In genomic region chr4:115557861-115558561, GRCm38 (mm10) we compare ENCODE assay signal across 30 mouse cellular contexts. TPM values are rescaled to one million over a fixed set of nuclear protein-coding genes. Genes with fewer than 3 reads are reported as not detected.
A peak's percentile ranks its signal among the peaks of the same experiment; 100 is the strongest.
DNase-seq lines count a peak whose midpoint lies in the region; ATAC-seq and TF ChIP-seq lines count a peak whose summit lies in the region.
"Had no signal": no experiment of that assay in that cellular context is flagged by ENCODE, and none has a peak within 500 bp of the region (broad histone marks: within the 10 kb centered on the region; RNA-seq: fewer than 3 reads in every experiment).

No protein-coding gene starts in this region.

- H3K4me2 ChIP-seq in heart, embryonic 11.5 days = no peak overlapping the region
- H3K4me2 ChIP-seq in hindbrain, embryonic 13.5 days = no peak overlapping the region
- H3K4me2 ChIP-seq: embryonic facial prominence, embryonic 12.5 days; embryonic facial prominence, embryonic 15.5 days; forebrain, embryonic 15.5 days; heart, embryonic 12.5 days; heart, embryonic 15.5 days; hindbrain, embryonic 14.5 days had no signal

- H3K36me3 ChIP-seq in heart, embryonic 11.5 days (ENCODE audit: control insufficient read depth, insufficient read depth, low read length) = no peaks in the 10 kb centered on the region
- H3K36me3 ChIP-seq in ES-E14 (ENCODE audit: control insufficient read depth, insufficient read depth, low read length, poor library complexity, severe bottlenecking) = no peaks in the 10 kb centered on the region
- H3K36me3 ChIP-seq in hindbrain, embryonic 13.5 days = no peaks in the 10 kb centered on the region
- H3K36me3 ChIP-seq: embryonic facial prominence, embryonic 12.5 days; embryonic facial prominence, embryonic 15.5 days; forebrain, embryonic 15.5 days; heart, embryonic 12.5 days; heart, embryonic 15.5 days; hindbrain, embryonic 10.5 days had no signal

- H3K4me1 ChIP-seq in heart, embryonic 11.5 days (ENCODE audit: control insufficient read depth, insufficient read depth, low read length) = no peaks in the 10 kb centered on the region
- H3K4me1 ChIP-seq in ES-E14 (ENCODE audit: control insufficient read depth in 2 of 2, insufficient read depth in 2 of 2, low read length in 2 of 2, poor library complexity in 1 of 2) = peaks cover 10 to 14% of the 10 kb centered on the region in 2 experiments
- no peaks in the 10 kb centered on the region for H3K4me1 ChIP-seq in hindbrain, embryonic 13.5 days (replicated peaks)
- H3K4me1 ChIP-seq: embryonic facial prominence, embryonic 12.5 days; embryonic facial prominence, embryonic 15.5 days; forebrain, embryonic 15.5 days; heart, embryonic 12.5 days; heart, embryonic 15.5 days; hindbrain, embryonic 10.5 days had no signal

- no peaks in the 10 kb centered on the region for H3K9me3 ChIP-seq in heart, embryonic 11.5 days (replicated peaks; ENCODE audit: control insufficient read depth, low read length)
- H3K9me3 ChIP-seq in ES-E14 (ENCODE audit: control insufficient read depth, insufficient read depth, low read depth, low read length) = no peaks in the 10 kb centered on the region
- no peaks in the 10 kb centered on the region for H3K9me3 ChIP-seq in hindbrain, embryonic 13.5 days
- H3K9me3 ChIP-seq: embryonic facial prominence, embryonic 12.5 days; embryonic facial prominence, embryonic 15.5 days; forebrain, embryonic 15.5 days; heart, embryonic 15.5 days; hindbrain, embryonic 10.5 days had no signal

- in situ Hi-C loops in ES-E14 (cut with MboI; ENCODE audit: low sequenced_read_pairs in 2 of 2, unreplicated experiment in 2 of 2) = no loop called here

- WGBS in heart, embryonic 11.5 days (ENCODE audit: insufficient replicate concordance) = 62% methylated on average over 4 of the region's 4 CpGs
- 44% methylated on average over 4 of the region's 4 CpGs for WGBS in hindbrain, embryonic 13.5 days

- H3K4me3 ChIP-seq in heart, embryonic 11.5 days (ENCODE audit: low read depth, low read length) = no peak overlapping the region
- peak overlapping the region in 1 of 2 experiments; percentile 11; a peak in 2 of 4 replicates for H3K4me3 ChIP-seq in ES-E14 (ENCODE audit: insufficient read depth in 1 of 2, low read depth in 1 of 2, low read length in 2 of 2, poor library complexity in 1 of 2, severe bottlenecking in 1 of 2)
- no peak overlapping the region for H3K4me3 ChIP-seq in hindbrain, embryonic 13.5 days
- H3K4me3 ChIP-seq: embryonic facial prominence, embryonic 12.5 days; embryonic facial prominence, embryonic 15.5 days; forebrain, embryonic 15.5 days; heart, embryonic 12.5 days; heart, embryonic 15.5 days; hindbrain, embryonic 10.5 days had no signal

- no peaks in the 10 kb centered on the region for H3K27me3 ChIP-seq in heart, embryonic 11.5 days (ENCODE audit: control insufficient read depth, insufficient read depth, low read length)
- no peaks in the 10 kb centered on the region for H3K27me3 ChIP-seq in hindbrain, embryonic 13.5 days
- H3K27me3 ChIP-seq: embryonic facial prominence, embryonic 12.5 days; embryonic facial prominence, embryonic 15.5 days; forebrain, embryonic 15.5 days; heart, embryonic 12.5 days; heart, embryonic 15.5 days had no signal

- ATAC-seq in heart, embryonic 11.5 days (replicated peaks; ENCODE audit: insufficient number of reproducible peaks, low FRiP score, low TSS enrichment) = no peak
- ATAC-seq in hindbrain, embryonic 13.5 days (ENCODE audit: low FRiP score) = no peak
- ATAC-seq: forebrain, embryonic 15.5 days; hindbrain, postnatal 0 days; inflammation-experienced regulatory T-cells, adult 6 months had no signal

- H3K9ac ChIP-seq in heart, embryonic 11.5 days (ENCODE audit: low read depth, low read length) = no peak overlapping the region
- peak overlapping the region; percentile 24; the same call in 1 of the 2 replicates for H3K9ac ChIP-seq in ES-E14 (ENCODE audit: insufficient read depth, low read depth, low read length, poor library complexity, severe bottlenecking)
- no peak overlapping the region for H3K9ac ChIP-seq in hindbrain, embryonic 13.5 days
- H3K9ac ChIP-seq: embryonic facial prominence, embryonic 12.5 days; embryonic facial prominence, embryonic 15.5 days; forebrain, embryonic 15.5 days; heart, embryonic 12.5 days; heart, embryonic 15.5 days; hindbrain, embryonic 14.5 days had no signal

- peak; percentile 17 for DNase-seq in heart, adult 11 months
- DNase-seq in kidney, adult 9 months = peak; percentile 71
- no peak for DNase-seq in kidney, postnatal 14 days
- DNase-seq in ES-E14 (ENCODE audit: low read depth, low spot score) = peak; percentile 60
- DNase-seq in layer of hippocampus, postnatal 25 days (ENCODE audit: extremely low spot score in 1 of 2, low spot score in 1 of 2) = no peak
- DNase-seq: adrenal gland, adult 2 months; adrenal gland, postnatal 14 days; cerebellum, adult 11 months; cerebellum, adult 2 months; cerebellum, adult 9-11 months; cerebellum, postnatal 25 days; gastrocnemius, postnatal 36 days; heart, postnatal 10 days; heart, postnatal 36 days had no signal

- H3K27ac ChIP-seq in heart, embryonic 11.5 days (ENCODE audit: low read depth, low read length) = no peak overlapping the region
- peak overlapping the region; percentile 90 for H3K27ac ChIP-seq in ES-E14 (ENCODE audit: insufficient read depth, low read depth, low read length, poor library complexity, severe bottlenecking)
- no peak overlapping the region for H3K27ac ChIP-seq in hindbrain, embryonic 13.5 days
- H3K27ac ChIP-seq: embryonic facial prominence, embryonic 12.5 days; embryonic facial prominence, embryonic 15.5 days; forebrain, embryonic 15.5 days; heart, embryonic 15.5 days; hindbrain, embryonic 10.5 days; hindbrain, embryonic 14.5 days; hindbrain, postnatal 0 days had no signal

TF ChIP-seq in ES-E14, 5 proteins besides CTCF, POLR2A, EP300 and RAD21:
- TF ChIP-seq HCFC1 (IDR thresholded peaks at IDR 0.05; ENCODE audit: borderline replicate concordance, insufficient read depth, low read length) (no peak), CHD2 (IDR thresholded peaks at IDR 0.05; ENCODE audit: low read depth, low read length) (peak; percentile 60; the same call in 1 of the 2 replicates)

RNA-seq across cellular contexts. Expression of gene Cyp4a31, which starts 5.4 kb away (rescaled TPM):
- polyA plus RNA-seq in heart, embryonic 11.5 days (2014; fragmentation: Nextera tagmentation; extraction: Ambion mirVana) = not detected in 2 replicates
- not detected in 2 replicates for total RNA-seq in ES-E14 (2012; rRNA removed)
- not detected for total RNA-seq in layer of hippocampus, postnatal 25 days (2021)
- polyA plus RNA-seq in hindbrain, embryonic 13.5 days (2015; fragmentation: Nextera tagmentation; extraction: Ambion mirVana) = not detected in 2 replicates
- total RNA-seq: adrenal gland, adult 2 months; common myeloid progenitor, adult 5-6 weeks; gastrocnemius, adult 8-10 months; gastrocnemius, postnatal 36 days; granulocyte monocyte progenitor cell, adult 5-6 weeks; heart, adult 8-10 months; heart, postnatal 10 days; heart, postnatal 36 days; hindbrain, postnatal 0 days had no signal
- polyA plus RNA-seq: adrenal gland, adult 2 months; cerebellum, adult 2 months; embryonic facial prominence, embryonic 12.5 days; embryonic facial prominence, embryonic 15.5 days; forebrain, embryonic 11.5 days; forebrain, embryonic 15.5 days; heart, embryonic 12.5 days; heart, embryonic 15.5 days; hindbrain, embryonic 10.5 days; hindbrain, embryonic 14.5 days; hindbrain, postnatal 0 days; inflammation-experienced regulatory T-cells, adult 6 months had no signal

RNA-seq across cellular contexts. Expression of gene Cyp4a10, which starts 39.9 kb away (rescaled TPM):
- not detected in 2 replicates for polyA plus RNA-seq in heart, embryonic 11.5 days (2014; fragmentation: Nextera tagmentation; extraction: Ambion mirVana)
- total RNA-seq in ES-E14 (2012; rRNA removed) = 0.18 TPM in 1 of 2 replicates, not detected in the other
- total RNA-seq in layer of hippocampus, postnatal 25 days (2021) = not detected
- polyA plus RNA-seq in hindbrain, embryonic 13.5 days (2015; fragmentation: Nextera tagmentation; extraction: Ambion mirVana) = not detected in 2 replicates
- total RNA-seq: common myeloid progenitor, adult 5-6 weeks; granulocyte monocyte progenitor cell, adult 5-6 weeks; heart, postnatal 10 days; hindbrain, postnatal 0 days had no signal
- polyA plus RNA-seq: cerebellum, adult 2 months; embryonic facial prominence, embryonic 12.5 days; embryonic facial prominence, embryonic 15.5 days; forebrain, embryonic 11.5 days; forebrain, embryonic 15.5 days; heart, embryonic 12.5 days; heart, embryonic 15.5 days; hindbrain, embryonic 10.5 days; hindbrain, embryonic 14.5 days; hindbrain, postnatal 0 days; inflammation-experienced regulatory T-cells, adult 6 months had no signal

RNA-seq across cellular contexts. Expression of gene Cyp4a32, which starts 42.8 kb away (rescaled TPM):
- polyA plus RNA-seq in heart, embryonic 11.5 days (2014; fragmentation: Nextera tagmentation; extraction: Ambion mirVana) = not detected in 2 replicates
- not detected in 2 replicates for total RNA-seq in ES-E14 (2012; rRNA removed)
- not detected for total RNA-seq in layer of hippocampus, postnatal 25 days (2021)
- not detected in 2 replicates for polyA plus RNA-seq in hindbrain, embryonic 13.5 days (2015; fragmentation: Nextera tagmentation; extraction: Ambion mirVana)
- total RNA-seq: common myeloid progenitor, adult 5-6 weeks; gastrocnemius, adult 8-10 months; gastrocnemius, postnatal 36 days; granulocyte monocyte progenitor cell, adult 5-6 weeks; heart, adult 8-10 months; heart, postnatal 10 days; heart, postnatal 36 days; hindbrain, postnatal 0 days had no signal
- polyA plus RNA-seq: adrenal gland, adult 2 months; cerebellum, adult 2 months; embryonic facial prominence, embryonic 12.5 days; embryonic facial prominence, embryonic 15.5 days; forebrain, embryonic 11.5 days; forebrain, embryonic 15.5 days; heart, embryonic 12.5 days; heart, embryonic 15.5 days; hindbrain, embryonic 10.5 days; hindbrain, embryonic 14.5 days; hindbrain, postnatal 0 days; inflammation-experienced regulatory T-cells, adult 6 months had no signal

Comparison
In these comparisons a context has a peak if more than half of its experiments do, and no peak if none do; other contexts are left out.
1. DNase-seq: peak in heart, adult 11 months (single experiment), kidney, adult 9 months (single experiment) and ES-E14 (single experiment); none in kidney, postnatal 14 days (single experiment) and layer of hippocampus, postnatal 25 days (0 of 2).